Mouse (Mus musculus) heart, embryonic 15.5 days (tissue): ENCODE results near the gene Ufsp1. TPM values are rescaled to one million over a fixed set of nuclear protein-coding genes. Genes with fewer than 3 reads are reported as not detected.

Source experiments
- ATAC-seq: fragments of 200-750 bp; cut with Nextera tagmentation; replicated peaks from 2 replicates; pipeline ENCODE4 v1.8.0; 2017; ENCODE audit warnings: low read depth, moderate TSS enrichment; ENCODE audit not compliant: insufficient number of reproducible peaks, insufficient read depth, low FRiP score
- H3K27ac ChIP-seq: fragments of 300-500 bp; sonication (generic); 2 replicates; pipeline ENCODE4 v1.5.1; 2015; ENCODE audit warnings: mild to moderate bottlenecking, inconsistent platforms
- H3K27me3 ChIP-seq: fragments of 300-500 bp; sonication (generic); 2 replicates; pipeline ENCODE4 v1.6.1; 2015; ENCODE audit warnings: inconsistent platforms
- H3K36me3 ChIP-seq: fragments of 300-500 bp; sonication (generic); 2 replicates; pipeline ENCODE4 v1.6.1; 2015; ENCODE audit warnings: mild to moderate bottlenecking, inconsistent platforms
- H3K4me1 ChIP-seq: fragments of 300-500 bp; sonication (generic); replicated peaks from 2 replicates; pipeline ENCODE4 v1.6.1; 2015; ENCODE audit warnings: inconsistent platforms
- H3K4me2 ChIP-seq: fragments of 300-500 bp; sonication (generic); 2 replicates; pipeline ENCODE4 v1.6.1; 2015; ENCODE audit warnings: inconsistent platforms, mild to moderate bottlenecking, moderate library complexity
- H3K4me3 ChIP-seq: fragments of 300-500 bp; sonication (generic); 2 replicates; pipeline ENCODE4 v1.5.1; 2015; ENCODE audit warnings: mild to moderate bottlenecking, inconsistent platforms
- H3K9ac ChIP-seq: fragments of 300-500 bp; sonication (generic); 2 replicates; pipeline ENCODE4 v1.6.1; 2015; ENCODE audit warnings: mild to moderate bottlenecking, inconsistent platforms
- H3K9me3 ChIP-seq: fragments of 300-500 bp; sonication (generic); replicated peaks from 2 replicates; pipeline ENCODE4 v1.6.1; 2016; ENCODE audit warnings: inconsistent platforms
- WGBS: fragments of 180-500 bp; shearing (Covaris S2); methylation state at CpG from one replicate; pipeline ENCODE4 v1.1.7; 2015; ENCODE audit warnings: mixed read lengths; 5-methylcytosine and 5-hydroxymethylcytosine counted together
- microRNA-seq: library from miRNA; unstranded; fragments of <30 nt; microRNA quantifications from one replicate; pipeline ENCODE4, GENCODE M21; 2016
- polyA plus RNA-seq: library from polyadenylated mRNA; unstranded; fragments of >200 nt; fragmentation: Nextera tagmentation; extraction: Ambion mirVana; gene quantifications from 2 replicates; pipeline ENCODE4 v1.2.1, GENCODE M21; 2015

Gene Ufsp1
- polyA plus RNA-seq, 1 experiment from 2014 or later, result 6.1 TPM

GRCm38 (mm10) chr5:137337190-137337589 lies 42.8 kb downstream of the Ufsp1 start:
- peak overlapping the region; percentile 14; the same call in 1 of the 2 replicates for H3K9ac ChIP-seq
- no peaks in the 10 kb centered on the region for H3K36me3 ChIP-seq
- no peaks in the 10 kb centered on the region for H3K9me3 ChIP-seq
- 32% methylated on average over 8 of the region's 8 CpGs for WGBS
- H3K27me3 ChIP-seq, result no peaks in the 10 kb centered on the region
- H3K4me3 ChIP-seq, result no peak overlapping the region
- no peak for ATAC-seq
- peaks cover 29% of the 10 kb centered on the region for H3K4me1 ChIP-seq
- peak overlapping the region; percentile 24 for H3K27ac ChIP-seq
- no peak overlapping the region for H3K4me2 ChIP-seq

GRCm38 (mm10) chr5:137338256-137338655 lies 43.8 kb downstream of the Ufsp1 start:
- Histone ChIP-seq H3K9me3 (no peaks in the 10 kb centered on the region), H3K4me1 (peaks cover 25% of the 10 kb centered on the region), H3K27ac (peak overlapping the region; percentile 90), H3K27me3 (no peaks in the 10 kb centered on the region), H3K36me3 (no peaks in the 10 kb centered on the region), H3K9ac (peak overlapping the region; percentile 56), H3K4me2 (peak overlapping the region; percentile 73), H3K4me3 (peak overlapping the region; percentile 52)
- ATAC-seq, result peak; percentile 80
- under 1% methylated on average over 19 of the region's 19 CpGs for WGBS

- Histone ChIP-seq H3K4me1 (peaks cover 25% of the 10 kb centered on the region), H3K27me3 (no peaks in the 10 kb centered on the region), H3K9me3 (no peaks in the 10 kb centered on the region), H3K27ac (peak overlapping the region; percentile 90), H3K36me3 (no peaks in the 10 kb centered on the region), H3K4me2 (peak overlapping the region; percentile 73), H3K9ac (peak overlapping the region; percentile 56), H3K4me3 (peak overlapping the region; percentile 52)
- under 1% methylated on average over 11 of the region's 11 CpGs for WGBS
- ATAC-seq, result peak; percentile 45
Observed at GRCm38 (mm10) chr5:137338663-137339289, 44.3 kb downstream of the Ufsp1 start.

GRCm38 (mm10) chr5:137339290-137339979 lies 45.0 kb downstream of the Ufsp1 start:
- 18% methylated on average over 22 of the region's 22 CpGs for WGBS
- no peaks in the 10 kb centered on the region for H3K9me3 ChIP-seq
- ATAC-seq, result peak; percentile 60
- peak overlapping the region; percentile 90 for H3K27ac ChIP-seq
- H3K9ac ChIP-seq, result peak overlapping the region; percentile 56
- peak overlapping the region; percentile 73 for H3K4me2 ChIP-seq
- H3K4me3 ChIP-seq, result peak overlapping the region; percentile 52
- H3K27me3 ChIP-seq, result no peaks in the 10 kb centered on the region
- no peaks in the 10 kb centered on the region for H3K36me3 ChIP-seq
- H3K4me1 ChIP-seq, result peaks cover 22% of the 10 kb centered on the region

GRCm38 (mm10) chr5:137340222-137340621 lies 45.8 kb downstream of the Ufsp1 start:
- Histone ChIP-seq H3K4me3 (no peak overlapping the region), H3K4me2 (no peak overlapping the region), H3K9ac (no peak overlapping the region), H3K27ac (peak overlapping the region; percentile 90), H3K27me3 (no peaks in the 10 kb centered on the region), H3K36me3 (no peaks in the 10 kb centered on the region), H3K4me1 (peaks cover 22% of the 10 kb centered on the region), H3K9me3 (no peaks in the 10 kb centered on the region)
- ATAC-seq, result no peak
- 69% methylated on average over 6 of the region's 6 CpGs for WGBS

GRCm38 (mm10) chr5:137342407-137343012 lies 48.1 kb downstream of the Ufsp1 start:
- peaks cover 37% of the 10 kb centered on the region for H3K4me1 ChIP-seq
- no peak overlapping the region for H3K4me2 ChIP-seq
- ATAC-seq, result no peak
- no peaks in the 10 kb centered on the region for H3K27me3 ChIP-seq
- H3K9me3 ChIP-seq, result no peaks in the 10 kb centered on the region
- no peaks in the 10 kb centered on the region for H3K36me3 ChIP-seq
- no peak overlapping the region for H3K9ac ChIP-seq
- H3K4me3 ChIP-seq, result no peak overlapping the region
- no peak overlapping the region for H3K27ac ChIP-seq
- 63% methylated on average over 7 of the region's 7 CpGs for WGBS

GRCm38 (mm10) chr5:137343412-137343811 lies 49.0 kb downstream of the Ufsp1 start:
- H3K4me2 ChIP-seq, result no peak overlapping the region
- ATAC-seq, result no peak
- WGBS, result 94% methylated on average over 5 of the region's 5 CpGs
- no peaks in the 10 kb centered on the region for H3K9me3 ChIP-seq
- H3K27ac ChIP-seq, result no peak overlapping the region
- no peak overlapping the region for H3K4me3 ChIP-seq
- no peak overlapping the region for H3K9ac ChIP-seq
- no peaks in the 10 kb centered on the region for H3K36me3 ChIP-seq
- H3K4me1 ChIP-seq, result peaks cover 40% of the 10 kb centered on the region
- no peaks in the 10 kb centered on the region for H3K27me3 ChIP-seq

- Histone ChIP-seq H3K27me3 (no peaks in the 10 kb centered on the region), H3K4me2 (no peak overlapping the region), H3K36me3 (no peaks in the 10 kb centered on the region), H3K4me3 (no peak overlapping the region), H3K27ac (no peak overlapping the region), H3K9ac (no peak overlapping the region), H3K9me3 (no peaks in the 10 kb centered on the region), H3K4me1 (peaks cover 43% of the 10 kb centered on the region)
- ATAC-seq, result no peak
Observed at GRCm38 (mm10) chr5:137343869-137344268, 49.4 kb downstream of the Ufsp1 start.

Small RNA genes within 50 kb of the gene (microRNA-seq; reads per million reads assigned to microRNA genes)
- gene Mir7036, result 0.63 reads per million
- gene Mir8116, result not detected

Other genes with a start within 250 kb of the Ufsp1 start
- gene Ap1s1, start 248.5 kb upstream of the Ufsp1 start, polyA plus RNA-seq, result 120 and 132 TPM in 2 replicates
- gene Serpine1, start 222.4 kb upstream of the Ufsp1 start, polyA plus RNA-seq, result 1.3 and 1.4 TPM in 2 replicates
- gene Trim56, start 178.4 kb upstream of the Ufsp1 start, polyA plus RNA-seq, result 6.5 and 9.4 TPM in 2 replicates
- gene Muc3, start 145.3 kb upstream of the Ufsp1 start, polyA plus RNA-seq, result not detected in 2 replicates
- 0.15 and 0.25 TPM in 2 replicates for gene Muc3a, start 82.2 kb upstream of the Ufsp1 start, polyA plus RNA-seq
- gene Ache, start 7.1 kb upstream of the Ufsp1 start, polyA plus RNA-seq, result 8.1 and 15.8 TPM in 2 replicates
- gene Srrt, start 13.0 kb downstream of the Ufsp1 start, polyA plus RNA-seq, result 70.5 and 95.7 TPM in 2 replicates
- 37.7 and 53.3 TPM in 2 replicates for gene Trip6, start 19.8 kb downstream of the Ufsp1 start, polyA plus RNA-seq
- gene Slc12a9, start 39.0 kb downstream of the Ufsp1 start, polyA plus RNA-seq, result 6.5 and 10.4 TPM in 2 replicates
- gene Ephb4, start 55.5 kb downstream of the Ufsp1 start, polyA plus RNA-seq, result 32.9 and 42.9 TPM in 2 replicates
- 0.05 and 0.11 TPM in 2 replicates for gene Zan, start 182.4 kb downstream of the Ufsp1 start, polyA plus RNA-seq
- gene Pop7, start 207.9 kb downstream of the Ufsp1 start, polyA plus RNA-seq, result 37.4 and 38.6 TPM in 2 replicates
- 8.9 and 10.4 TPM in 2 replicates for gene Gigyf1, start 223.9 kb downstream of the Ufsp1 start, polyA plus RNA-seq
- gene Epo, start 238.6 kb downstream of the Ufsp1 start, polyA plus RNA-seq, result not detected in 2 replicates
- 244 and 306 TPM in 2 replicates for gene Gnb2, start 238.9 kb downstream of the Ufsp1 start, polyA plus RNA-seq